Mouse (Mus musculus): ENCODE data around the gene Fam43b.

Fam43b gene

DNA sequence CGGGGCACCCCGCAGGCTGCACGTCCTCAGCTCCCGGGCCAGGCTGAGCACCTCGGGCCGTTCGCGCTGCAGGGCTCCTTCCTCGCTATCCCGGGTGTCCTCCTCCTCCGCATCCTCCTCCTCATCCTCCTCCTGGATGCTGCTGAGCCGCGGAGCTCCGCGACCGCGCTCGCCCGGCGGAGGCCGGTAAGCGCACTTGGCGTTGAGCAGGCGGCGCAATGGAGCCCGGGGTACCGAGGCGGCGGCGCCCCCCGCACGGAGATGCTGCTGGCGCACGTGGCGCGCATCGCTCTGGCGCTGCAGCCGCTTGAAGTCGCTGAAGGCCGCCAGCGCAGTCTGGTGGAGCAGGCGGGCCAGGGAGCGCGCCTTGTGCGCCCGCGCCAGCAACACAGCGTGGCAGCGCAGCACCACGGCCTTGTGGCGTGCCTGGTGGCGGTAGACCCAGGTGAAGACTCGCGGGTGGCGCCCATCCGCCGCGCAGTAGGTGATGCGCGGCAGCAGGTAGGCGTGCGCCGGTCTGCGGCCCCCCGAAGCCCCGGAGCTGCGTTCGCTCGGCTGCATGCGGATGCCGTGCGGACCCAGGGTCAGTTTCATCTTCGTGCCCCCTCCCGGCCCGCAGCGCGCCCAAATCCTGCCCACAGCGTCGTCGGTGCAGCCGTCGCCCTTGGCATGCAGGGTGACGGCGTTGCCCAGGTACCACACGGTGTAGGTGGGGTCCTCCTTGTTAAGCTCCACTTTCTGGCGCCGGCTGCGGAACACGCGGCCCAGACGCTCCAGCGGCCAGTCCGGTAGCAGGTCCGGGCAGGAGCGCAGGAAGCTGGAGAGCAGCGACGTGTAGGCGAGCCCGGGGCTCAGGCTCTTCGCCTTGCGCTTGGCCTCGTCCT, 999 bp downstream of the Fam43b start:
- DNase-seq (ENCODE audit: low spot score in 2 of 2): peak in 1 of 2 experiments; percentile 24

GRCm38 (mm10) chr4:138393703-138394102, 2.6 kb downstream of the Fam43b start:
- DNase-seq (ENCODE audit: low spot score in 2 of 2): no peak

GRCm38 (mm10) chr4:138383789-138384188, 12.5 kb downstream of the Fam43b start:
- DNase-seq (ENCODE audit: low spot score in 2 of 2): no peak

DNA sequence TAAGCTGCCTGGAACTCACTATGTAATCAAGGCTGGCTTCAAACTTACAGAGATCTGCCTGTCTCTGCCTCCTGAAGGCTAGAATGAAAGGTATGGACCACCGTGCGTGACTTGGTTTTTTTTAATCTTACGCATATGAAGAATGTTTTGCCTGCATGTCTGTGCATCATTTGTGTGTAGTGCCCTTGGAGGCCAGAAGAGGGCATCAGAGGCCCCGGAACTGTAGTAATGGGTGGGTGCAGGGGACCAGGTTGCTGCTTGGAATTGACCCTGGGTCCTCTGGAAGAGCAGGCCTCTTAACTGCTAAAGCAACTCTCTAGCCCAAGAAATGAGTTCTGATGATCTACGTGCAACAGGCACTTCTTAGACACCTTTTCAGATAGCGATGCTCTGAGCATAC, 13.9 kb downstream of the Fam43b start:
- no peak for DNase-seq (ENCODE audit: low spot score in 2 of 2)

GRCm38 (mm10) chr4:138380132-138380689, 16.1 kb downstream of the Fam43b start:
- no peak for DNase-seq (ENCODE audit: low spot score in 2 of 2)

DNA sequence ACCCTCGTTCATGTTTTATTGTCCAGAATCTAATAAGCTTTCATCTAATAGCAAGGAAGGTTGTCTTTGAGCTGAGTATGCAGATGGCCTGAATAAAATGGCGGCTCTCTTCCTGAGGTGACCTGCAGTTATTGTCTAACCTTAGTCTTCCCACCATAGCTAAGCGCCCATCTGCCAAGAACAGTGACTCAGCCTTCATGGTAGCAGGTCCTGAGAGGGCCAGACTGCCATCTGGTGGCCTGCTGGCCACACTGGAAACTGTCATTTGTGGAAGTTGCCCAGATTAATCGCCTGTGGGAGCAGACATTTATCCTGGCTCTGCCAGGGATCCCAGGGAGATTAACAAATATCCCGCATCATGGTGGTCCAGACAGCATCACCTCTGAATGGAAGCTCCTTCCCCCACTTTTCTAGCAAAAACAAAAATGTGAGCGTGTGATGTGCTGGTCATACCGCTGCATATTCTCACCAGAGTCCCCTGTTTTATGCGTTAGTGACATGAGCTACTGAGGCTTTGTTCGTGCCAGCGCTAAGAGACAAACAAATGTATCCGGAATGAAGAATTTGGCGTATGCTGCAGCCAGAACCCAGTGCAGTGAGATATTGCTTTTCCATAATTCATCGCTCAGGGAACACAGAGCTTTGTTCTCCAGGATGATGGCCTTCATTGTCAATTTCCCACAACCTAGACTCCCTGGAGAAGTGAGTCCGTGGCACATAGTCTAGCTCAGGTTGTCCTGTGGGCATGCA, 17.1 kb downstream of the Fam43b start:
- peak; percentile 47 to 81 for DNase-seq (ENCODE audit: low spot score in 2 of 2)

GRCm38 (mm10) chr4:138377526-138377925, 18.8 kb downstream of the Fam43b start:
- no peak for DNase-seq (ENCODE audit: low spot score in 2 of 2)

DNA sequence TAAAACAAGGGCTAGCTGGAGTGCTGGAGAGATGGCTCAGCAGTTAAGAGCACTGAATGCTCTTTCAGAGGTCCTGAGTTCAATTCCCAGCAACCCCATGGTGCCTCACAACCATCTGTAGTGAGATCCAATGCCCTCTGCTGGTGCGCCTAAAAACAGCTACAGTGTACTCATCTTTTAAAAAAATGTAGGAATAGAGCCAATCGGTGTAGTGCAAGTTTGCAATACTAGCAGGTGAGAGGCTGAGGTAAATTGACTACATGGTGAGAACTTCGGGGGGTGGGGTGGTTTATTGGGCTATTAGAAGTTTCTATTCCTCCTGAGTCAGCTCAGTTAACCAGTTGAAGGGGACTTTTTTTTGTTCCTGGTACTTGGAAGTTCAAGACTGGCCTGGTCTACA, 21.2 kb downstream of the Fam43b start:
- no peak for DNase-seq (ENCODE audit: low spot score in 2 of 2)

DNA sequence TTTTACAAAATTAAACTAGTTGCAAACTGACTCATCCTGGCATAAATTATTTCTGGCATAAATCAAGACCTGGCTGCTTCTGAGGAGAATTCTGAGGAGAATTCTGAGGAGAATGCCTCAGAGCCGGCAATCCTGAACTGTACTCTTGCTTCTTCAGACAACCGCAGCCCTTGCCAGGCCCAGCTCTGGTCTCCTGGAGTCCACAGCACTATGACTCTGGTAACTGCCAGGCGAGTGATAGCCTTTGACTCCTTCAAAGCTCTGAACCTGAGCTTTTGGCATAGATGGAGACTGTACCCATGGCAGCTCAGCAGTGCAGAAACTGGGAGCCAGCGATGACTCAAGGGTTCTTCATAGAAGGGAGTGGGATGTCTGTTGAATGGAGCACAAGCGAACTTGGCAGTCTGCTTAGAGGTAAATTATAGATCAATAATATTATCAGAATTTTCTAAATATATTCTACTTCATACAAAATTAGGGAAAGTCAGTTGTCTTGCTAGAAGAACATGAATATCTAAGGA, 25.3 kb downstream of the Fam43b start:
- no peak for DNase-seq (ENCODE audit: low spot score in 2 of 2)

DNA sequence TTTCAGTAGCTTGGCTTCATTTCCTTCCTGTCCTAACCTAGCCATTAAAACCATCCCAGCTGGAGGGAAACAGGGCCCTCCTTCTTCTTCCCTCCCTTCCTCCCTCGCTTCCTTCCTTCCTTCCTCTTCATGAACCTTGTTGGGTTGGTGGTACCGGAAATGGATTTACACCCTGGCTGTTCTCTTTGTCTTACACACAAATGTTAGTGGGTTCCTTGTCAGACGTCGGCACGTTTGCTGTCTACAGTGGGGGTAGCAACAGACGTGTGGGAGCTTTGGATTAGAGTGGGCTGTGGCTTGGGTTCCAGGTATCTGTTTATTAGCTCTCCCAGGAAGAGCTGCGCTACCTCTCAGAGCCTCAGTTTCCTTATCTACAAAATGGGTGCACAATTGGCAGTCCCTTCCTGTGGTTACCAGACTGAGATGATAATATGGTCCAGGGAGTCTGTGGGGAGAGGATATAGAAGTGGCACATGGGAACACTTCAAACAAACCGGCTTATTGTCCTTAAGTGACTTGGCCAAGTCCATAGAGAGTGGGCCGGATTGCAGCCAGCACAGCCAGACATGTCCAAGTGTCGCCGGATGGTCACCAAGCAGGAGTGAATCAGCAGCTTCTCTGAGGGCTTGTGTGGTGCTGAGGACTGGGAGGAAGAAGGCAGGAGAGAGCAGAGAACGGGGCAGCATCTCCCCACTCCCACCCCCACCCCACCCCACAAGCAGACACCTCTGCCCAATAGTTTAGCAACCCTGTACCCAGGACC, 27.6 kb downstream of the Fam43b start:
- DNase-seq (ENCODE audit: low spot score in 2 of 2): no peak

GRCm38 (mm10) chr4:138367641-138368497, 28.5 kb downstream of the Fam43b start, which contains the start of gene Cda:
Gene Cda (minus strand): TSS chr4:138367992.
- no peak for DNase-seq (ENCODE audit: low spot score in 2 of 2)

GRCm38 (mm10) chr4:138366561-138366960, 29.8 kb downstream of the Fam43b start:
- DNase-seq (ENCODE audit: low spot score in 2 of 2): no peak

- no peak for DNase-seq (ENCODE audit: low spot score in 2 of 2)
These were observed 32.8 kb downstream of the Fam43b start for GRCm38 (mm10) chr4:138363511-138363910.

GRCm38 (mm10) chr4:138362883-138363282, 33.4 kb downstream of the Fam43b start:
- DNase-seq (ENCODE audit: low spot score in 2 of 2): no peak

- peak in 1 of 2 experiments; percentile 36 for DNase-seq (ENCODE audit: low spot score in 2 of 2)
These were observed 34.9 kb downstream of the Fam43b start for GRCm38 (mm10) chr4:138361370-138361821.

DNA sequence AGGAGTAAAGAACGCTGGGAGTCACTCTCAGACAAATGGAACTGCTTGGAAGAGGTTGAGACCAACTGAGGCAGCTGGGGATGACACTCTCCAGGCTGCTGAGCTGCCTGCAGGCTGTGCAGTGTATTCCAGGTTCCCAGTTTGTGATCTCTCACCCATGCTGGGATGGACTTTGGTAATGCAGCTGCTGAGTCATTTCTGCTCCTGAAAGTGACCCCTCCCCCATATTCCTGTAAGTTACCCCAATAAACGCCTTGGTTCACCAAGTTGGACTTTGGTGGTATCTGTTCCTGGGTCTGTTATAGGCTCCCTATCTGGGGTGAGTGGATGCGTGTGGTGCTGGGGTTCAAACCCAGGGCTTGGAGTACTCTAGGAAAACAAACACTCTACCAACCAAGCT, 38.2 kb downstream of the Fam43b start:
- no peak for DNase-seq (ENCODE audit: low spot score in 2 of 2)

DNA sequence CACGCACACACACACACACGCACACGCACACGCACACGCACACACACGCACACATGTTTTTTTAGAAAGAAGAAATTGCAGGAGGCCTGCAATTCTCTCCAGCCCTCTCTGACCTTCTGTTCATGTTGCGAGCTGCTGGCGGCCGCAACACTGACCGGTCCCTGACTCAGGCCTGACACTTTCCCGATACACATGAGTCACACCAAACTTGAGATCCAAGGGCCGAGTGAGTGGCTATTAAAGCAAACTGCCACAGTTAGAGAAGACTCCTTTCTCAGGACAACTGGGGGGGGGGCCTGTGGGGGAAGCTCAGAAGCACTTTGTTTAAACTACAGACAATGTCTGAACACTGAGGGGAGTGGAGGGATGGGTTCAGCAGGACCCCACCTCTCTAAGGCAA, 39.8 kb downstream of the Fam43b start:
- no peak for DNase-seq (ENCODE audit: low spot score in 2 of 2)

- no peak for DNase-seq (ENCODE audit: low spot score in 2 of 2)
These were observed 40.2 kb downstream of the Fam43b start for GRCm38 (mm10) chr4:138356141-138356540.

GRCm38 (mm10) chr4:138355496-138355895, 40.8 kb downstream of the Fam43b start:
- DNase-seq (ENCODE audit: low spot score in 2 of 2): no peak

DNA sequence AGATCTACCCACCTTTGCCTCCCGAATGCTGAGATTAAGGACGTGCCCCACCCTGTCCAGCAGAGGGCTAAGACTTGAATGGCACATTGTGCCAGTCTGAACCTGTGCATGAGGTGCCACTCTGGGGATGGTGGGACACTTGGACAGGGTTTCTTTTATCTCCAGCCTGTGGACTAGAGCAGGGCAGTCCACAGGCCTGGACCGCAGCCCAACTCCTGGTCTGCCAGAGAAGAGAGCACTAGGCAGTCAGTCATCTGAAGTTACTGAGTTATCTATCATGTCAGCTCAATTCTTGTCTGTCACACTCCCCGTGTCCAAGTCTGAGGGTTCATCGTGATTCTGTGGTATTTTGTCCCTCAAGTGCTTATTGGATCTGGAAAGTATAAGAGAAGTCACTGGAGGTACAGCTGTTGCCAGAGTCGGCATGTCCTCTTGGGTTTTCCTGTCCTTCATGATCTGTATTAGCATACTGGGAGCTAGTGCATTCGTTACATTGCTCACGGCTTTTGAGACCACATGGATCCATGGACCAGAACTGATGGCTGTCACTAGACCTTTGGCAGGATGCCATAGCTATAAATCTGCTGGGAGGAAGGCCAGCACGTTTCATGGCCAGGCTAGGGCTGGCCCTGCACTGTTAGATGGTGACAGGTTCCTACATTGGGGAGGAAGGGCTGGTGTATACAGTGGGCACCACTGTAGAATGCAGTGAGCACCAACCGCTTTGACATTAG, 42.7 kb downstream of the Fam43b start:
- DNase-seq (ENCODE audit: low spot score in 2 of 2): no peak
